Mouse (Mus musculus): ENCODE data around the gene Spg20. TPM values are rescaled to one million over a fixed set of nuclear protein-coding genes. Genes with fewer than 3 reads are reported as not detected.

The Spg20 gene
- polyA plus RNA-seq (2015; fragmentation: Illumina TruSeq; extraction: RNeasy Lipid Tissue Mini Kit (QIAGEN cat#74804); ENCODE audit: insufficient read depth, low replicate concordance) = 15.1 TPM

GRCm38 (mm10) chr3:55111935-55112709 is at the start of gene Spg20:
Gene Spg20 (plus strand): TSS chr3:55112108.

DNA sequence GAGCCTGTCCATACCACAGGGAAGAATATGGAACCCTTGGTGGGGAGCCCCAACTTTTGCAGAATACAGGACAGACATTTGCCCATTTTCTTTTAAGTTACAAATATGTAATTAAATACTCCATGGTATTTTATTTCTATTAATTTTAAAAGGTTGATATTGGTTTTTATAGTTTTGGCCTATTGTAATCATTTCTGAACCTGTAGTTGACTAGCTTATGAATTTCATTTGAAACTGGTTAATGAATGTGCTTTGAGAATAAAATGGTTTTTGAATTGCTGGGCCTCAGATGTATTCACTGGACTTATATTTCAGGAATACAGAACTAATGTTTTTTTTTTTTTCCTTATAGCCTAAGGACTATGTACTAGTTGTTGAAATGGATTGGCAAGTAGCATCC is 25.1 kb downstream of the Spg20 start, which contains the start of gene Ccdc169:
Gene Ccdc169, plus strand, starts transcription at position 301 of the 400 bp plus-strand sequence.

DNA sequence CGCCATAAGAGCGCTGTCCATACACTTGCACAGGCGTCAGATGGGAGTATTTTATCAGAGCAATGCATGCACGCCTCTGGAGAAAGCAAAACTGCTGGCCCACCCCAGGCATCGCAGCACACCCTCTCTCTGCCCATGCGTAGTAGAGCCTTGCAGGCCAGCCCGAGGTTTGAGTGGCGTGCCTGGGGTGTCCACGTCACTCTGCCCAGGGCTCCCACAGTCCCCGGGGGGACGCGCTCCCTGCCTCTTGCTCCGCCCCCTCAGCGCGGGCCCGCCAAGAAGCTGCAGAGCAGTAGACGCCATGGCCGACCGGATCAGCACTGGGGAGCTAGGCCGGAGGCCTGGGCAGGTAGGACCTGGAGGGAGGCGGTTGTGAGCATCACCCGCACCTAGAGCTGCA is 69.9 kb downstream of the Spg20 start, which contains the start of gene Sohlh2:
Gene Sohlh2, plus strand, starts transcription at position 263 of the 400 bp plus-strand sequence.

Other genes starting within 250 kb of the Spg20 start
- gene Sertm1, start 196.2 kb upstream of the Spg20 start, polyA plus RNA-seq (2015; fragmentation: Illumina TruSeq; extraction: RNeasy Lipid Tissue Mini Kit (QIAGEN cat#74804); ENCODE audit: insufficient read depth, low replicate concordance) = not detected
- not detected for gene Ccna1, start 56.6 kb upstream of the Spg20 start, polyA plus RNA-seq (2015; fragmentation: Illumina TruSeq; extraction: RNeasy Lipid Tissue Mini Kit (QIAGEN cat#74804); ENCODE audit: insufficient read depth, low replicate concordance)
- not detected for gene Ccdc169, start 25.2 kb downstream of the Spg20 start, polyA plus RNA-seq (2015; fragmentation: Illumina TruSeq; extraction: RNeasy Lipid Tissue Mini Kit (QIAGEN cat#74804); ENCODE audit: insufficient read depth, low replicate concordance)
- not detected for gene Sohlh2, start 69.9 kb downstream of the Spg20 start, polyA plus RNA-seq (2015; fragmentation: Illumina TruSeq; extraction: RNeasy Lipid Tissue Mini Kit (QIAGEN cat#74804); ENCODE audit: insufficient read depth, low replicate concordance)
- gene Dclk1, start 130.3 kb downstream of the Spg20 start, polyA plus RNA-seq (2015; fragmentation: Illumina TruSeq; extraction: RNeasy Lipid Tissue Mini Kit (QIAGEN cat#74804); ENCODE audit: insufficient read depth, low replicate concordance) = 29.2 TPM